Mouse (Mus musculus): ENCODE results near the gene Tbc1d10b.

Tbc1d10b gene

DNA sequence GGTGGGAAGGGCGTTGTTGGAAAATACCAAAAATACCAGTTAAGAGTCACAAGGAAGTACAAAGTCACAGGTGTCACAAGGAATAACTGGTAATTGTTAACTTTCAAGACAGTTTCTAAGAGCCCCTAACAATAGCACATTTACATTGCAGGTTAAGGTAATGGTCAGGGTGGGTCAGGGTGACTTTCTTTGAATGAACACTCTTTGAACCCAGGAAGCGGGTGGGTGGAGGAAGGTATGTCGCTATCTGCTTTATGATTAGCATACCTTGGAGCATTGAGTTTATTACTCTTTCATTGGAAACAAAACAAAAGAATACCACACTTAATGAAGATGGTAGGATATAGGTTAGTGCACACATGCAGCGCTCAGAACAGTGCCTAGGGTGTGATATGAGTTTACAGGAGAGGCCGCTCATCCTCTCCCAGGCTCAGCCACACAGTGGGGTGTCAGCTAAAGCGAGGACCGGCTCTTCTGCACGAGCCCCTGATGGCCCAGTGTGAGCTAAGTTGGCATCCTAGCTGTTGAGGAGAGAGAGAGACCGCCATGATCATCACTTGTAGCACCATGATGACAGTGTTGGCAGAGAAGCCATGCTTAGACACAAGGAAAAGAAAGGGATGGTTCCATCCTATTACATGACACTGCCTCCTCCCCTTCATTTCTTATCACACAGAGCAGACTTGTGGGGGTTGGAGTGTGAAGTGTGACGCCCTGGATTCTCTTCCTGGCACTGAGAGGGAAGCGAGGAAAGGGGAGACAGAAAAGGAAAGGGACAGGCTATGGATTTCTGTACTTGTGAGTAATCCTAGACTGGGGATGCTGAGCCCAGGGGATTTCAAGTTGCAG lies 17.1 kb upstream of the Tbc1d10b start:
- DNase-seq (ENCODE audit: low read depth, low spot score), result no peak

DNA sequence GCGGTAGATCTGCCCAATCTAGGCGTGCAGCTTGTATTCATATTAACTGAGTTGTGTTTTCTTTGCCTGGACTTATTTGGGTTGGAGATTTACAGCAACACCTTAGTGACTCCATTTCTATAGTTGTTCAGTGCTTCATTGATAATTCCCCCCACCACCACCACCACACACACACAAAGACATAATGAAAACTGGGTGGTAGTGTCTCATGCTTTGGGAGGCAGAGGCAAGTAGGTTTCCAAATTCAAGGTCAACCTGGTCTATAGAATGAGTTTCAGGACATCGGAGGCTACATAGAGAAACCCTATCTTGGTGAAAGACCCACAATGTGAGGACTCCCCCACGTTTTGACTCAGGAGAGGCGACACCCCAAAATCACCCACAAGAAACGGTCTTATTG lies 16.3 kb upstream of the Tbc1d10b start:
- DNase-seq (ENCODE audit: low read depth, low spot score), result no peak

DNA sequence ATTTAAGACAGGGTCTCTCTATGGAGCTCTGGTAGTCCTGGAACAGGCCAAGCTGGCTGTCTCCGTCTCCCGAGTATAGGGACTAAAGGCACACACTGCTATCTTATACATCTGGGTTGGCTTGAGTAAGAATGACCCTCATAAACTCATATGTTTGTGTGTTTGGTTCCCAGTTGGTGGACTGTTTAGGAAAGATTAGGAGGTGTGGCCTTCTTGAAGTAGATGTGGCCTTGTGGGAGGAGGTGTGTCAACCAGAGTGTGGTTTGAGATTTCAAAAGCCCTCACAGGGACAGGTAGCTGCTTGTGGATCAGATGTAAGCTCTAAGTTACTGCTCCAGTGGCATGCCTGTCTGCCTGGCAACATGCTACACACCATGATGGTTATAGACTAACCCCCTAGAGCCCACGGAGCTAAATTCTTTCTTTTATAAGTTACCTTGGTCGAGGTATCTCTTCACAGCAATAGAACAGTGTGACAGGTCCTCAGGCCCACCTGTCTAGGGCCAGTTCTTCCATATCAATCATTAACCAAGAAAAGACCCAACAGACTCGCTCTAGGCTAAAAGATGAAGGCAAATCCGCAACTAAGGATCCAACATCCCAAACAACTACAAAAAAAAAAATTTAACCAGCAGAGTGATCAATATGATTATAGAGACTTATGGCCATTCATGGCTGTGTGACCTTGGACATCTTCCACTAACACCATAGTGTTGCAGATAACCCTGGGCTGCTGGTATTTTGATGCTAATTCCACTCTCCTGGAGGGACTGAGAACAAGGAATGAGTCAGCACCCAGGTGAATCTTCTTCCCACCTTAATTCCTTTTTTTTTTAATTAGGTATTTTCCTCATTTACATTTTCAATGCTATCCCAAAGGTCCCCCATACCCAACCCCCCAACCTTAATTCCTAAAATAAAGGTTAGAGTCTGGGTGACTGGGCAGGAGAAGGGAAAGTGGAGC lies 15.5 kb upstream of the Tbc1d10b start:
- no peak for DNase-seq (ENCODE audit: low read depth, low spot score)

DNA sequence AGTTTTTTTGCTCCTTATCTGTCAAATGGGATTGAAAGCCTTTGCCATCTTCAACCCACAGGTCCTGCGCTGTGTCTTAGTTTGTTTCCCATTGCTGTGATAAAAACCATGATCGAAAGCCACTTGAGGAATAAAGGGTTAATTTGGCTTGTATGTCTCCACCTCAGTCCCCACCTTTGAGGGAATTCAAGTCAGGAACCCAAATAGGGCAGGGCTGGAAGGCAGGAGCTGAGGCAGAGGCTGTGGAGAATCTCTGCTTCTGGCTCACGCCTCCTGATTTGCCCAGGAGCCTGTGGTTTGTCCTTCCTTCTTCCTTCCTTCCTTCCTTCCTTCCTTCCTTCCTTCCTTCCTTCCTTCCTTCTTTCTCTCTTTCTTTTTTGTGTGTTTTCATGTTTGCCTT lies 14.8 kb upstream of the Tbc1d10b start:
- no peak for DNase-seq (ENCODE audit: low read depth, low spot score)

DNA sequence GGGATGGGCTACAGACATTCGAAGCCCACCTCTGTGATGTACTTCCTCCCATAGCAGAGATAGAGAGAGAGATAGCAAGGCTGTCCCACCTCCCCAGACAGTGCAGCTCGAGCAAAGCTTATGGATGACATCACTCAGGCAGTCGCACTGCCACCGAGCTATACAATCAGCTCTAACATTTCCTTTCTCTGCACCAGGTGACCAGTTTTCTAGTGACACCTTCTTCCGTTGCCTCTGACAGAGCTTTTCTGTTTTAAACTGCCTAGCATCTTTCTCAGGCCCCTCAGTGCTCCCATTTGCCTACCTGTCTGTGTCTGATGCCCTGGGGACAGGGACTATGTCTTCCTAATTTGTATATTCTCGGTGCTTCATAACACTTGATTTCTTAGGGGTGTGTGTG lies 12.2 kb upstream of the Tbc1d10b start:
- no peak for DNase-seq (ENCODE audit: low read depth, low spot score)

DNA sequence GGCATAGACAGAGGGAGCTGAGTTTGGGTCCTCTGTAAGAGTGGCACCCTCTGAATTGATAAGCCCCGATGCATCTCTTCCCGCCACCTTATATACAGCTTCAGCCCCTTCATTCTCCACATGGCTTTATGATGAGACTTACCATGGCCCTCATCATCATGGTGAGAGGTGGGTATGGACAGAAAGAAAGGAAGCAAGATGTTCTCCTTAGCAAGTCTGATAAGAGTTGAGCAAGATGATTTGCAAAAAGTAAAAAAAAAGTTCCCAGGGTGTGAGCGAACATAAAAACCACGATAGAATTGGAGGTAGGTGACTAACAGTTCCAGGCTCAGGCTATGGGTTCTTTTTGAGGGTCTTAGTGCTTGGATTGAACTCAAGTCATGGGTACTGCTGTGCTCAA lies 10.4 kb upstream of the Tbc1d10b start:
- no peak for DNase-seq (ENCODE audit: low read depth, low spot score)

DNA sequence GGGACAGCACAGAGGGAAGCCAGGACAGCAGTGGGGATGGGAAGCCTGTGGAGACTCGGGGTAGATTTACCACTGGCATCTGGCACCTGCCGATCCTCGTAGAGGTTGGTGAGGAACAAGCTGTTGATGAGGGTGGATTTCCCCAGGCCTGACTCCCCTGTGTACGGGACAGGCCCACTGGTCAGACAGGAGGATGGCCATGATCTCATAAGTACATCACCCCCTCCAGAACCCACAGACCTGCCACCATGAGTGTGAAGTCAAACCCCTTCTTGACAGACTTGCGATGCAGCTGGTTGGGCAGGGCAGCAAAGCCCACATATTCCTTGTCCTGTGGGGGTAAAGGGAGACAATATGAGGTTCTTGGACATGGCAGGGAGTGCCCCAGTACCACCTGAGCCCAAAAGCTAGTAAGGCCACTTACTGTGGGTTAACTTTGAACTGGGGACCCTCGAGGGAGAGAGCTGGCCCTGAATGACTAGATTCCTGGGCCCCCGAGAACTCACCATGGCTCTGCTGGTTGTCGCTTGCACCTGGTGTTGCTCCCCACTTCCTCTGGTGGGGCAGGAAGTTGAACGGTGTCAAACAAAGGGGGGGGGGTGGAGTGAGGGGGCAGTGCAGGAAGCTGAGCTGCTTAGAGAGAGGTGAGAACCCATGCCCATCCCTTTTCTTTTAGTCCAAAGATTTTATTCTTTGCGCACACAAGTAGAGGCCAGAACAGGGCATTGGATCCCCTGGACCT lies 9.8 kb upstream of the Tbc1d10b start:
- no peak for DNase-seq (ENCODE audit: low read depth, low spot score)

DNA sequence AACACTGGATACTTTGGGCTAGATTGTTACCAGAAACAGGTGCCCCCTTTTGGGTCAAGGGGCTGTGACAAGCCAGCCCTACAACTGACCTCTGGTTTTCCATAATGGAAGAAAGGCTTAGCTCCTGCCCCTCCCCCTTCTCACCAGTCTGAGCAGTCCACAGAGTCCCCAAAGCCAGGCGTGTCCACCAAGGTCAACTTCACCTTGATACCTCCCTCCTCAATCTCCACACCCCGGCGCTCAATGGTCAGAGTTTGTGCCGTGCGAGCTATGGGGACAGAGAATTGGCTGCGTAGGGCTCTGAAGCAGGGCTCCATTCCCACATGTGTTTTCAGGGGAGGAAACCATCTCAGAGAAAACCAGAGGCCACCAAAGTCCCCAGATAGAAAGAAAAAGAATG lies 9.2 kb upstream of the Tbc1d10b start:
- DNase-seq (ENCODE audit: low read depth, low spot score), result no peak

DNA sequence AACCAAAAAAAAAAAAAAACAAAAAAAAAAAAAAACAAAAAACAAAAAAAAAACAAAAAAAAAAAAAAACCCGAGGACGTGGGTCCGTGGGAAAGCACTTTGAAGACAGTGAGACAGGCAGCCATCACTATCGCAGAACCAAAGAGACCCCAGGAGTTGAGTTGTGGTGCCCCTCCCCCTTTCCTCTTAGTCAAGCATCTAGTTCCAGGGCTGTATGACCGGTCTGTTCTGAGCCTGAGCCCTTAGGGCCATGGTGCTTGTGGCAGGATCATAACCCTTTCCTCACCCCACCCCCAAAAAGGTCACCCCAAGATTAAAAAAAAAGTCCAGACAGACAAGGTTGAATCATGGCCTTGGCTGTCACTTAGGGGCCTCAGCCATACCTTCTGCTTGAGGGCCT lies 8.0 kb upstream of the Tbc1d10b start:
- no peak for DNase-seq (ENCODE audit: low read depth, low spot score)

DNA sequence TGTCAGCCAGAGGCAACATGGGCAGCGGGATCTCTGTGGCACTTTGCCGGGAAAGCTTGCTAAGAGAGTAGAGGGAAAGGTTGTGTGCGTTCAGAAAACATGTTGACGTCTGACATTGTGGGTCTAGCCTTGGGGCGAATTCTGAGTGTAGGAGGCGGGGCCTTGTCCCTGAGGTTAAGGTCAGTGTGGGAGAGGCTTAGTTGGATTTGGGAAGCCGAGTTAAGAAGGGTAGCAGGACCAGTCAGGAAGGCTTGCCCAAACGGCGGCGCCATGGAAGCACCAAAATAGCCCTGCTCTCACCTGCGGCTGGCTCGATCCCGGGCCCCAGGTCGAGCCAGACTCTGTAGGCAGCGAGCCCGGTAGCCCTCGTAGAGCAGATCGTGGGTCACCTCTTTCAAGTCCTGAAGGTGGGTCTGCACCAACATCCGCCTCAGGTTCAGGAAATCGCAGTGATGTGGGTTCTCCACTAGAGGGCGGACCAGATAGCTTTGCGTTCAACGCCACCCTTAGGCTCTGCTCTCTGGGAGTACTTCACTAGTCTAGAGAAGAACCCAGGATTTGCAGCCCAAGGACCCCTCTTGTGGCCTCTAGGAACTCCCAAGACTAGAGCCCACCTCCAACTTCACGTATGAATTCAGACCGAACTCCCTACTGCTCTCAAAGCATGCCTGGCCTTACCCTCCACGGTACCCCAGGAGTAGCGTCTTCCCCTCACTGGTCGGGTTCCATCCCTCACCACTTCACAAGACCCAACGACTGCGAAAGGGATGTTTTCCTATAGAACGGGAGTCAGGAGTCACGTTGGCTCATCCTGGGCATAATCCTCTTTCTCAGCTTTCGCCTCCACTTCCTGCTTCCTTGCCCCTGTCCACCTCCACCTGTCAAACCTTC lies 7.0 kb upstream of the Tbc1d10b start:
- no peak for DNase-seq (ENCODE audit: low read depth, low spot score)

DNA sequence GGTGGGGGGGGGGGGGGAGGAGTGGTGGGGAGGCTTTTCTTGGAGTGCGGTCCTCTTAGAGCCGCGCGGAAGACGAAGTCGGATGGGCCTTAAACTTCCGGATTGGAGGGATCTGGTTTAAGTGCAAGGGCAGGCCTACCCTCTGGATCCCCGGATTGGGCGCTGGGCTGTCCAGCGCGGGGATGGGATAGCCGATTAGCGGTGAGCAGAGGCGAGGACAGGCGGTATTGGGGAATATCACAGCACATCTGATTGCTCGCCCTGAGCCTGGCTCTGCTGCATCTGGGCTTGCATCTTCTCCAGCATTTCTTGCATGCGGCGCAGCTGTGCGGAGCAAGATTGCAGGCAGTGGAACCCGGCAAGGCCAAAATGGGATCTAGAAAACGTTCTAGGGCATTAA lies 6.3 kb upstream of the Tbc1d10b start:
- no peak for DNase-seq (ENCODE audit: low read depth, low spot score)

DNA sequence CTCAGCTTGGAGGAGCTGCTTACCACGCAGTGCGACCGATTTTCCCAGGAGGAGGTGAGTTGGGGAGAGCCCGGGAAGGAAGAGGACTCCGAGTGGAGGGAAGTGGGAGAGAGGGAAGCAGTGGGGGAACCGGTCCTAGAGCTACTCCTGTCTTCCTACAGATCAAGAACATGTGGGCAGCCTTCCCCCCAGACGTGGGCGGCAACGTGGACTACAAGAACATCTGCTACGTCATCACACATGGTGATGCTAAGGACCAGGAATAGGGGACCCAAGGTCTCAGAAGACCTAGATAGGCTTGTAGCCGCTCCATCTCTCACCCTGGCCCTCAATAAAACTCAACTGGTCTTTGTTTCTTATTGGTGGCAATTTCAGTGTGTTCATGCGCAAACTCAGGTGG lies 5.7 kb upstream of the Tbc1d10b start:
- DNase-seq (ENCODE audit: low read depth, low spot score), result no peak

DNA sequence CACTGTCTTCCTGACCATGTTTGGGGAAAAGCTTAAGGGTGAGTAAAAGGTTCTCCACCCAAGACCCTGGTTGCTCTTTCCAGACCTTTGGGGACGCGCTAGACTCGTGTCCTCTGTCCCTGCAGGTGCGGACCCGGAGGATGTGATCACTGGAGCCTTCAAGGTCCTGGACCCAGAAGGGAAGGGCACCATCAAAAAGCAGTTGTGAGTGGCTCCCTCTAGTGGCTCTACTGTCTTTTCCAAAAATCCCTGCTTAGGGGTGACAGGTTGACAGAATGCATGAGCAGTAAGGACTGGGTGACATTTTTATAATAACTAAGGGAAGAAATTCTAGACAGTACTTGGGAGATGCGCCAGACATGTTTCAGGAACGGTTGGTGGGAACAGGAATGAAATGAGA lies 5.2 kb upstream of the Tbc1d10b start:
- DNase-seq (ENCODE audit: low read depth, low spot score), result no peak

DNA sequence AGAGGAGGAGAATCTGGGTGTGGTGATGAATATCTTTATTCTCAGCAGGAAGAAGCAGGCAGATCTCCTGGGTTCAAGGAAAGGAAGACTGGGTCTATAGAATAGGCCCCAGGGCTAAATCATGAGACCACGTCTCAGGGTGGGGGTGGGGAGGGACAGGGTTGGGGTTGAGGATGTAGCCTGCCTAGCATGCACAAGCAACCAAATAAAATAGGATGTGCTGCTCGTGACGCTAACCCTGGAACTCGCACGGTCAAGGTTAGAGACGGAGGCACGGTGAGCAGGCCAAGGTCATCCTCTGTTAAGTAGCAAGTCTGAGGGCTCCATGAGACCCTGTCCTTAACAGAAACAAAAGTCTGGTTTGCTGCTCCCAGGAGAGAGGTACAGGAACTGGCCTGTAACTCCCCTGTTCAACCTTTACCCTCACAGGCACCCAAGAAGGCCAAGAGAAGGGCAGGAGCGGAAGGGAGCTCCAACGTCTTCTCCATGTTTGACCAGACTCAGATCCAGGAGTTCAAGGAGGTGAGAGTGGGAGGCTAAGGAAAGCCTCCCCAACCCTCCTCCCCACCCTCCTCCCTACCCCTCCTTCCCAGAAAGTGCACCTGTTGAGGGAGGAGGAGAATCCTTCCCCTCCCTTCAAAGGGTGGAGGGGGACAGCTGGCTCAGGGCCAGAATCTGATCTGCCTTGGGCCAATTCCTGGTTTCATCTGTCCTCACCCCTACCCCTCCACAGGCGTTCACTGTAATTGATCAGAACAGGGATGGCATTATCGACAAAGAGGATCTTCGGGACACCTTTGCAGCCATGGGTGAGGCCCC lies 4.4 kb upstream of the Tbc1d10b start:
- no peak for DNase-seq (ENCODE audit: low read depth, low spot score)

DNA sequence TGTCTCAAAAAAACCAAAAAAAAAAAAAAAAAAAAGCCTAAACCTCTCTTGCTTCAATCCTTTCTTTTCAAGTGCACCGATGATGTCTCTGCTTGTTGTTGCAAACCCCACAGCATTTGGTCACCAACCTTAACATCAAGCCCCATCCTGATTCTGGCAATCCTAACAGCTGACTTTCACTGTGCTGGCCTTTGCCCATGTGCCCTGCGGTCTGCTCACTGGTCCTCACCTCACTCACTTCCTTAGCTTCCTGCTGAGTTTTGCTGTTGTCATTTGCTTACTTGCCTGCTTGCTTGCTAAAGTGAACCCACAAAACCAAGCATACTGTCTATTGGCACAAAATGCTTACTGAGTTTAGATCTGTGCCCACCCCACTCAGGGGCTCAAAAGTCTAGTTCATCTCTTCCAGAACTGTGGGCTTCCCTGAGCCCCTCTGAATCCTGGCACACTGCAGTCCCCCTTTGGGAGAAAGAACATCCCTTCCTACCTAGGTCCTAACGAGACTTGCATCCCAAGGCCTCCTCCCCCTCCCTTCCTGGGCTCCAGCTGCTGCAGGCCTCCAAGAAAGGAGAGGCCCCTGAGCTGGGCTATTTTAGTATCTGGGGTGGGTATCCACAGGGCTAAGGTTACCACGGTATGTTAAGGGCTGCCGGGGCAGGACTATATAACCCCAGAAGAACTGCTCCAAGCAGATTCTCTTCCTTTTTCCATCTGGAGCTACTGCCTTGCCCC lies 2.9 kb upstream of the Tbc1d10b start:
- DNase-seq (ENCODE audit: low read depth, low spot score), result no peak

DNA sequence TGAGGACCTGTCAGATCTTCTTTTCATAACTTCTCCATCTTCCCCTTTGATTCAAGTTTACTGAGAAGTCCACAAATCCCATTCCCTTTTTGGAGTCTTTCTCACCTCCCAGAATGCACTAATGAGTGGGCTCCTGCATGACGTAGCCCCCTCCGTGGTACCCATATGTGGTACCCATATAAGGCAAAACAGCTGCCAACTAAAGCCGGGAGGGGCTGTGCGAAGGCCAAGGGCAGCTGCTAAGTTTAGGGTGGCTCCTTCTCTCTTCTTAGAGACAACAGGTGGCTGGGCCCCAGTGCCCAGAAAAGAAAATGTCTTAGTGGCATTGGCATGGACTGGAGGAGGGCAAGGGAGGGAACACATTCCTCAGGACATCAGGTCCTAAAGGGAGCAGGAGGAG lies 2.0 kb upstream of the Tbc1d10b start:
- DNase-seq (ENCODE audit: low read depth, low spot score), result no peak

DNA sequence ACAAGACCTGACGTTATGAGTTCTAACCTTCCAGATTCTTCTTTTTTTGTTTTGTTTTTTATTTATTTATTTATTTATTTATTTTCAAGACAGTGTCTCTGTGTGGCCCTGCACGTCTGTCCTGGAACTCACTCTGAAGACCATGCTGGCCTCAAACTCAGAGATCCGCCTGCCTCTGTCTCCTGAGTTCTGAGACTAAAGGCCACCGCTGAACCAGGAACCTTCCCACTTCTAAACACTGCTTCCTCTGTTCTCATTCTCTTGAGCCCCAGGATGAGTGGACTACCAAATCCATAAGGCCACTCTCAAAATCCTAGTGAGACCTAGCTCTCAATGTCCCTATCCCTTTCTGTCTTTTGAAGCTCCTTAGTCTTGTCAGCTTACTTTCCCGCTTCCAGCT lies 1.6 kb upstream of the Tbc1d10b start:
- no peak for DNase-seq (ENCODE audit: low read depth, low spot score)

DNA sequence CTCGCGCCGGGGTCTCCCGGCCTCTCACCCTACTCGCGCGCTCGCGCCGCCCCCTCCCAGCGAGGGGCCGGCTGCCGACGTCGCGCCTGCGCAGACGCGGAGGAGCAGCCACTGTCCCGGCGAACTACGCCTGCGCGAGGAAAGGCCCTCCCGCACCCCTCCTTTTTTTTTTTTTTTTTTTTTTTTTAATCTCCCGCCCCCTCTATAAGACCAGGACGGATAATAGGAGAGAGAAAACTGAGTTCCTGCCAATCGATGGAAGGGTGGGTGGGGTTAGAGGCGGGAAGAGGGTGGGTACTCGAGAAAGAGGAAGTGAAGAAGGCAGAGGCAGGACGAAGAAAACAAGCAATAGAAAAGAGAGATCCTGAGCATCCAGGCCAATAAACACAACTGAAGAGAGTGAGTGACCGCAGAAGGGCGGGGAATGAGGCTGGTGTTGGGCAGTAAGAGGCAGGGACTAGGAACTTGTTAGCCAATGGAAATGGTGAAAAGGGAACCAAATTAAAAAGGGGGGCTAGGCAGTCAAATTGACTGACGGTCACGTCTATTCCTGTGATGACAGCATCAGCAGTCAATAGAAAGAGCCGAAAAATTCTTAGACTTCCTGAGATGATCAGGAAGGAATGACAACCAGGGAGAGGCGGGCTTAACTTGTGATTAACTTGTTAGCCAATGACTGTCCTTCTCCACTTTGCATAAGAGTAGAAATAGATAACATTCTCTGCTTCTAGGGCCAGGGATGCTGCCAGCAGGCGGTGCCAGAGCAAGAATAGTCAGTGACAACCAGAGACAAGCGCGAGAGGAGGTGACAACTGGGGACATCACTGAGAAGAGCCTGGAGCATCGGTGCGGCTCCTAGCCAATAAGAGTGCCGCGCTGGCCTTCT lies 528 bp upstream of the Tbc1d10b start, which contains the start of gene Mylpf:
Gene Mylpf (plus strand): TSS at position 338 of the 886 bp plus-strand sequence.
- DNase-seq (ENCODE audit: low read depth, low spot score), result peak; percentile 88
